Mouse (Mus musculus): ENCODE measurements at regions not wholly inside any gene's neighbourhood (a gene's known extent, or its start where the extent isn't known, plus 50 kb on each side); places are given as distances from the start of the nearest gene placed in this dataset.
A peak's percentile ranks its signal among the peaks of the same experiment; 100 is the strongest.

DNA sequence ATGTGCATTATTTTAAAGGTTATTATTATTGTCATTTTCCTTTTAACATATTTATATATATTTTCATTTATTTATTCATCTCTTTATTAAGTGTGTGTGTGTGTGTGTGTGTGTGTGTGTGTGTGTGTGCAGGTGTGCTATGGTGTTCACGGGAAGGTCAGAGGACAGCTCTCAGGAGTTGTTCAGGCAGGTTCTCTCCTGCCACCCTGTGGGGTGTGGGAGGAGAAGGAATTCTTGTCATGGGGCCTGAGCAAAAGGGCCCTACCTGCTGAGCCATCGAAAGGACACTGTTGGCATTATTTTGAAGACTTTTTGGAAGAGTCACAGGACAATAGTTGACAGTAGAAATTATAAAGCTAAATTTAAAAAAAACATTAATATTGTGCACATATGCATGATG, 216.4 kb upstream of the Gadl1 start:
- H3K4me3 ChIP-seq (ENCODE audit: low read depth, low read length) = no peak overlapping the region
- DNase-seq (ENCODE audit: low spot score) = no peak
- 64% methylated on average over 2 of the region's 2 CpGs for WGBS
- H3K4me2 ChIP-seq = no peak overlapping the region
- no peaks in the 10 kb centered on the region for H3K36me3 ChIP-seq (ENCODE audit: control insufficient read depth, insufficient read depth, low read length)
- H3K9ac ChIP-seq (ENCODE audit: low read depth, low read length) = no peak overlapping the region
- no peaks in the 10 kb centered on the region for H3K9me3 ChIP-seq (ENCODE audit: control insufficient read depth, low read length)
- H3K4me1 ChIP-seq (replicated peaks; ENCODE audit: control insufficient read depth, insufficient read depth, low read length) = no peaks in the 10 kb centered on the region
- H3K27me3 ChIP-seq (replicated peaks; ENCODE audit: control insufficient read depth, insufficient read depth, low read length) = no peaks in the 10 kb centered on the region
- no peak for ATAC-seq (replicated peaks; ENCODE audit: low FRiP score)
- no peak overlapping the region for H3K27ac ChIP-seq (ENCODE audit: low read depth, low read length)

DNA sequence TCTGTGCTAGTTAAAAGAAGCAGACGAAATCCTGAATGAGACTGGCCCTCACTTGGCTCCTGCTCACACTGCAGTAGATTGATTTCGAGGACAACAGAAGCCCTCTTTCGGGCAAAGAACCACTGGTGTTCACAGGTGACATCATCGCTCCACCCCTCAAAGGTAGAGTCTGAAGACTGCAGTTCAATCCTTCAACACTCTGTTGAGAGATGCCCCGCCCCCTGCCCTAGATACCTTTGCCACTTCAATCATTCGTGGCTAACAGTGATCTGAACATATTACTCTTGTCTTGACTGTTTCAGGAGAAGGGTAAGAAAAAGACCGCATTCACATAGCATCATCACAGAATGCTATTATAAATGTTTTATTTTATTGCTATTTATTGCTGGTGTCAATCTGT, 205.5 kb upstream of the Gadl1 start:
- Histone ChIP-seq H3K27me3 (replicated peaks; ENCODE audit: control insufficient read depth, insufficient read depth, low read length) (no peaks in the 10 kb centered on the region), H3K4me2 (no peak overlapping the region), H3K36me3 (ENCODE audit: control insufficient read depth, insufficient read depth, low read length) (no peaks in the 10 kb centered on the region), H3K27ac (ENCODE audit: low read depth, low read length) (no peak overlapping the region), H3K4me1 (replicated peaks; ENCODE audit: control insufficient read depth, insufficient read depth, low read length) (peaks cover 8% of the 10 kb centered on the region; the same call in 1 of the 2 replicates), H3K4me3 (ENCODE audit: low read depth, low read length) (no peak overlapping the region), H3K9me3 (ENCODE audit: control insufficient read depth, low read length) (no peaks in the 10 kb centered on the region), H3K9ac (ENCODE audit: low read depth, low read length) (no peak overlapping the region)
- 91% methylated on average over 7 of the region's 7 CpGs for WGBS
- ATAC-seq (replicated peaks; ENCODE audit: low FRiP score) = no peak
- DNase-seq (ENCODE audit: low spot score) = no peak

- Histone ChIP-seq H3K27ac (ENCODE audit: low read depth, low read length) (no peak overlapping the region), H3K4me2 (no peak overlapping the region), H3K9ac (ENCODE audit: low read depth, low read length) (no peak overlapping the region), H3K9me3 (ENCODE audit: control insufficient read depth, low read length) (no peaks in the 10 kb centered on the region), H3K27me3 (replicated peaks; ENCODE audit: control insufficient read depth, insufficient read depth, low read length) (no peaks in the 10 kb centered on the region), H3K4me3 (ENCODE audit: low read depth, low read length) (no peak overlapping the region), H3K4me1 (replicated peaks; ENCODE audit: control insufficient read depth, insufficient read depth, low read length) (peaks cover 8% of the 10 kb centered on the region; the same call in 1 of the 2 replicates), H3K36me3 (ENCODE audit: control insufficient read depth, insufficient read depth, low read length) (no peaks in the 10 kb centered on the region)
- DNase-seq (ENCODE audit: low spot score) = peak; percentile 39
- ATAC-seq (replicated peaks; ENCODE audit: low FRiP score) = no peak
- WGBS = 39% methylated on average over 9 of the region's 9 CpGs
Measured at GRCm38 (mm10) chr9:115704249-115704648, 205.0 kb upstream of the Gadl1 start.

GRCm38 (mm10) chr9:115705761-115706160, 203.5 kb upstream of the Gadl1 start:
- Histone ChIP-seq H3K4me3 (ENCODE audit: low read depth, low read length) (no peak overlapping the region), H3K27me3 (replicated peaks; ENCODE audit: control insufficient read depth, insufficient read depth, low read length) (no peaks in the 10 kb centered on the region), H3K4me2 (no peak overlapping the region), H3K27ac (ENCODE audit: low read depth, low read length) (no peak overlapping the region), H3K4me1 (replicated peaks; ENCODE audit: control insufficient read depth, insufficient read depth, low read length) (peaks cover 8% of the 10 kb centered on the region; the same call in 1 of the 2 replicates), H3K9ac (ENCODE audit: low read depth, low read length) (no peak overlapping the region), H3K36me3 (ENCODE audit: control insufficient read depth, insufficient read depth, low read length) (no peaks in the 10 kb centered on the region), H3K9me3 (ENCODE audit: control insufficient read depth, low read length) (no peaks in the 10 kb centered on the region)
- DNase-seq (ENCODE audit: low spot score) (no peak), ATAC-seq (replicated peaks; ENCODE audit: low FRiP score) (no peak)
- 77% methylated on average over 6 of the region's 6 CpGs for WGBS

GRCm38 (mm10) chr9:115708199-115708934, 200.9 kb upstream of the Gadl1 start:
- ATAC-seq (replicated peaks; ENCODE audit: low FRiP score) (peak; percentile 85), DNase-seq (ENCODE audit: low spot score) (peak; percentile 54)
- H3K27ac ChIP-seq (ENCODE audit: low read depth, low read length) = no peak overlapping the region
- H3K36me3 ChIP-seq (ENCODE audit: control insufficient read depth, insufficient read depth, low read length) = no peaks in the 10 kb centered on the region
- H3K4me3 ChIP-seq (ENCODE audit: low read depth, low read length) = no peak overlapping the region
- WGBS = 11% methylated on average over 8 of the region's 8 CpGs
- H3K27me3 ChIP-seq (replicated peaks; ENCODE audit: control insufficient read depth, insufficient read depth, low read length) = no peaks in the 10 kb centered on the region
- peaks cover 8% of the 10 kb centered on the region; the same call in 1 of the 2 replicates for H3K4me1 ChIP-seq (replicated peaks; ENCODE audit: control insufficient read depth, insufficient read depth, low read length)
- H3K4me2 ChIP-seq = peak overlapping the region; percentile 19; the same call in 1 of the 2 replicates
- no peak overlapping the region for H3K9ac ChIP-seq (ENCODE audit: low read depth, low read length)
- no peaks in the 10 kb centered on the region for H3K9me3 ChIP-seq (ENCODE audit: control insufficient read depth, low read length)

- Histone ChIP-seq H3K9me3 (ENCODE audit: control insufficient read depth, low read length) (no peaks in the 10 kb centered on the region), H3K9ac (ENCODE audit: low read depth, low read length) (no peak overlapping the region), H3K4me2 (no peak overlapping the region), H3K4me3 (ENCODE audit: low read depth, low read length) (no peak overlapping the region), H3K36me3 (ENCODE audit: control insufficient read depth, insufficient read depth, low read length) (no peaks in the 10 kb centered on the region), H3K4me1 (replicated peaks; ENCODE audit: control insufficient read depth, insufficient read depth, low read length) (peaks cover 8% of the 10 kb centered on the region; the same call in 1 of the 2 replicates), H3K27me3 (replicated peaks; ENCODE audit: control insufficient read depth, insufficient read depth, low read length) (no peaks in the 10 kb centered on the region), H3K27ac (ENCODE audit: low read depth, low read length) (no peak overlapping the region)
- DNase-seq (ENCODE audit: low spot score) = no peak
- WGBS = 76% methylated on average over 14 of the region's 14 CpGs
- ATAC-seq (replicated peaks; ENCODE audit: low FRiP score) = no peak
Measured at GRCm38 (mm10) chr9:115710039-115710739, 199.1 kb upstream of the Gadl1 start.

GRCm38 (mm10) chr9:115720306-115720705, 188.9 kb upstream of the Gadl1 start:
- 86% methylated on average over 2 of the region's 2 CpGs for WGBS
- Histone ChIP-seq H3K9me3 (ENCODE audit: control insufficient read depth, low read length) (no peaks in the 10 kb centered on the region), H3K9ac (ENCODE audit: low read depth, low read length) (no peak overlapping the region), H3K4me2 (no peak overlapping the region), H3K4me3 (ENCODE audit: low read depth, low read length) (no peak overlapping the region), H3K27ac (ENCODE audit: low read depth, low read length) (no peak overlapping the region), H3K27me3 (replicated peaks; ENCODE audit: control insufficient read depth, insufficient read depth, low read length) (no peaks in the 10 kb centered on the region), H3K36me3 (ENCODE audit: control insufficient read depth, insufficient read depth, low read length) (no peaks in the 10 kb centered on the region), H3K4me1 (replicated peaks; ENCODE audit: control insufficient read depth, insufficient read depth, low read length) (no peaks in the 10 kb centered on the region)
- DNase-seq (ENCODE audit: low spot score) (no peak), ATAC-seq (replicated peaks; ENCODE audit: low FRiP score) (no peak)

DNA sequence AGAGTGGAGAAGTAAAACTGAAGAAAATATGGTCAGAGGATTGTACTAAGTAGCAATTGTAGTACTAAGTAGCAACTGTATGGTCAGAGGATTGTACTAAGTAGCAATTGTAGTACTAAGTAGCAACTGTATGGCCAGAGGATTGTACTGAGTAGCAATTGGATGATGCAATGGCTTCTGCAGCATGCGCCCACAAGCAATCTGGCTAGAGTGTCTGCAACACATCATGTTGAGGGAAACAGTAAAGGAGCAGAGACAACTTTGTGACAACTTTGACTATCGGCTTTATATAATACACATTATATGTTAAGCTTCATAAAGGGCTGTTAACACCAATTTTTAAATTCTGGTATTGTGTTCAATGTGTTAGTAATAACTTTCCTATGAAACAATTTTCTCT, 188.4 kb upstream of the Gadl1 start:
- ATAC-seq (replicated peaks; ENCODE audit: low FRiP score) = no peak

GRCm38 (mm10) chr9:115724063-115724462, 185.2 kb upstream of the Gadl1 start:
- Histone ChIP-seq H3K27ac (ENCODE audit: low read depth, low read length) (no peak overlapping the region), H3K27me3 (replicated peaks; ENCODE audit: control insufficient read depth, insufficient read depth, low read length) (no peaks in the 10 kb centered on the region), H3K36me3 (ENCODE audit: control insufficient read depth, insufficient read depth, low read length) (no peaks in the 10 kb centered on the region), H3K4me3 (ENCODE audit: low read depth, low read length) (no peak overlapping the region), H3K4me2 (no peak overlapping the region), H3K9ac (ENCODE audit: low read depth, low read length) (no peak overlapping the region), H3K4me1 (replicated peaks; ENCODE audit: control insufficient read depth, insufficient read depth, low read length) (no peaks in the 10 kb centered on the region), H3K9me3 (ENCODE audit: control insufficient read depth, low read length) (no peaks in the 10 kb centered on the region)
- no peak for DNase-seq (ENCODE audit: low spot score)
- ATAC-seq (replicated peaks; ENCODE audit: low FRiP score) = no peak
- 52% methylated on average over 2 of the region's 2 CpGs for WGBS

More for the DNA sequence above, 188.4 kb upstream of the Gadl1 start:
- Histone ChIP-seq H3K9me3 (ENCODE audit: control insufficient read depth, low read length) (no peaks in the 10 kb centered on the region), H3K36me3 (ENCODE audit: control insufficient read depth, insufficient read depth, low read length) (no peaks in the 10 kb centered on the region), H3K27me3 (replicated peaks; ENCODE audit: control insufficient read depth, insufficient read depth, low read length) (no peaks in the 10 kb centered on the region), H3K4me1 (replicated peaks; ENCODE audit: control insufficient read depth, insufficient read depth, low read length) (no peaks in the 10 kb centered on the region), H3K4me2 (no peak overlapping the region), H3K27ac (ENCODE audit: low read depth, low read length) (no peak overlapping the region), H3K4me3 (ENCODE audit: low read depth, low read length) (no peak overlapping the region), H3K9ac (ENCODE audit: low read depth, low read length) (no peak overlapping the region)
- DNase-seq (ENCODE audit: low spot score) = no peak
- 87% methylated on average over 2 of the region's 2 CpGs for WGBS

Measured in liver, embryonic 11.5 days (tissue).